Mouse (Mus musculus) CH12.LX (cell line): ENCODE data around the gene Tex264. TPM values are rescaled to one million over a fixed set of nuclear protein-coding genes. Genes with fewer than 3 reads are reported as not detected.

Experiments used
- DNase-seq: peaks from one replicate; pipeline ENCODE4 v3.0.0-alpha.2; 2013; ENCODE audit errors: extremely low read depth
- H3K27ac ChIP-seq: 2 replicates; pipeline ENCODE4 v1.5.1; 2012; ENCODE audit warnings: low read depth, mild to moderate bottlenecking, control low read depth, moderate library complexity; ENCODE audit not compliant: insufficient read depth
- H3K27me3 ChIP-seq: replicated peaks from 2 replicates; pipeline ENCODE3; 2012; ENCODE audit warnings: inconsistent platforms
- H3K36me3 ChIP-seq, 2 experiments: replicated peaks in 1 of 2; 2 replicates each; pipeline versions ENCODE3 to v1.6.1; 2012; ENCODE audit warnings: inconsistent platforms in 1 of 2, low read length in 1 of 2, mild to moderate bottlenecking in 1 of 2, mixed read lengths in 1 of 2, moderate library complexity in 1 of 2; ENCODE audit not compliant: control insufficient read depth in 1 of 2, insufficient read depth in 1 of 2
- H3K4me1 ChIP-seq, 2 experiments: 2 replicates each; pipeline ENCODE4 v1.6.1; 2012; ENCODE audit warnings: inconsistent platforms in 1 of 2, moderate library complexity in 1 of 2; ENCODE audit not compliant: insufficient read depth in 2 of 2, control insufficient read depth in 1 of 2
- H3K4me2 ChIP-seq: 2 replicates; pipeline ENCODE4 v1.6.1; 2012; ENCODE audit warnings: low read depth, mild to moderate bottlenecking, control low read depth; ENCODE audit not compliant: poor library complexity, insufficient read depth, severe bottlenecking
- H3K4me3 ChIP-seq, 3 experiments: fragments of 150-350 bp in 1 of 3; sonication (generic) in 1 of 3; replicated peaks in 1 of 3; 2 replicates each; pipeline versions ENCODE3 to v1.5.1; 2011 to 2012; ENCODE audit warnings: low read depth in 2 of 3, low read length in 2 of 3, mild to moderate bottlenecking in 2 of 3, moderate library complexity in 2 of 3, control low read depth in 1 of 3, improper control_type of control experiment in 1 of 3, inconsistent platforms in 1 of 3, mixed read lengths in 1 of 3; ENCODE audit not compliant: poor library complexity in 1 of 3
- H3K79me2 ChIP-seq: replicated peaks from 2 replicates; pipeline ENCODE4 v1.6.1; 2012; ENCODE audit warnings: mild to moderate bottlenecking, moderate library complexity; ENCODE audit not compliant: control insufficient read depth, poor library complexity, insufficient read depth, severe bottlenecking; ENCODE audit errors: extremely low read depth
- H3K9ac ChIP-seq: 2 replicates; pipeline ENCODE4 v1.6.1; 2012; ENCODE audit warnings: low read depth, mild to moderate bottlenecking, control low read depth, moderate library complexity; ENCODE audit not compliant: insufficient read depth
- H3K9me3 ChIP-seq: replicated peaks from 2 replicates; pipeline ENCODE3; 2012; ENCODE audit warnings: low read length, inconsistent platforms, mixed read lengths
- CHD1 ChIP-seq: IDR thresholded peaks from 2 replicates; pipeline ENCODE4 v1.6.1; 2012; ENCODE audit warnings: low read depth, low read length, improper control_type of control experiment, inconsistent platforms
- CHD2 ChIP-seq: IDR thresholded peaks from 2 replicates; pipeline ENCODE4 v1.6.1; 2011; ENCODE audit warnings: low read length, improper control_type of control experiment
- CTCF ChIP-seq, 2 experiments: IDR thresholded peaks in 1 of 2; conservative IDR thresholded peaks in 1 of 2; 2 replicates each; pipeline ENCODE4 v1.5.1; 2011 to 2012; ENCODE audit warnings: low read depth in 2 of 2, low read length in 2 of 2, improper control_type of control experiment in 1 of 2, inconsistent platforms in 1 of 2, mild to moderate bottlenecking in 1 of 2, moderate library complexity in 1 of 2
- E2F4 ChIP-seq: IDR thresholded peaks from 2 replicates; pipeline ENCODE4 v1.6.1; 2011; ENCODE audit warnings: low read depth, low read length, improper control_type of control experiment; ENCODE audit not compliant: insufficient replicate concordance
- ELF1 ChIP-seq: IDR thresholded peaks from 2 replicates; pipeline ENCODE4 v1.6.1; 2014; ENCODE audit warnings: low read depth, mild to moderate bottlenecking, inconsistent platforms, low read length, improper control_type of control experiment
- EP300 ChIP-seq: IDR thresholded peaks from 2 replicates; pipeline ENCODE4 v1.6.1; 2011; ENCODE audit warnings: low read length, improper control_type of control experiment
- ETS1 ChIP-seq: conservative IDR thresholded peaks from 2 replicates; pipeline ENCODE4 v1.6.1; 2012; ENCODE audit warnings: low read depth, mild to moderate bottlenecking, inconsistent platforms, low read length, improper control_type of control experiment, moderate library complexity
- GABPA ChIP-seq: IDR thresholded peaks from 2 replicates; pipeline ENCODE4 v1.6.1; 2012; ENCODE audit warnings: low read depth, low read length, improper control_type of control experiment, inconsistent platforms; ENCODE audit not compliant: insufficient replicate concordance
- HCFC1 ChIP-seq: IDR thresholded peaks from 2 replicates; pipeline ENCODE4 v1.6.1; 2012; ENCODE audit warnings: low read depth, mild to moderate bottlenecking, inconsistent platforms, low read length, improper control_type of control experiment
- JUN ChIP-seq: IDR thresholded peaks from 2 replicates; pipeline ENCODE4 v1.6.1; 2011; ENCODE audit warnings: low read depth, mild to moderate bottlenecking, low read length, improper control_type of control experiment, moderate library complexity; ENCODE audit not compliant: insufficient read depth
- JUND ChIP-seq: conservative IDR thresholded peaks from 2 replicates; pipeline ENCODE4 v1.6.1; 2011; ENCODE audit warnings: low read depth, low read length, improper control_type of control experiment
- MAFK ChIP-seq: IDR thresholded peaks from 2 replicates; pipeline ENCODE4 v1.6.1; 2011; ENCODE audit warnings: low read length, improper control_type of control experiment; ENCODE audit not compliant: insufficient replicate concordance
- MAX ChIP-seq: IDR thresholded peaks from 2 replicates; pipeline ENCODE4 v1.6.1; 2011; ENCODE audit warnings: low read length, improper control_type of control experiment
- MEF2A ChIP-seq: IDR thresholded peaks from 2 replicates; pipeline ENCODE4 v1.6.1; 2014; ENCODE audit warnings: low read depth, mild to moderate bottlenecking, inconsistent platforms, low read length, improper control_type of control experiment, borderline replicate concordance
- MXI1 ChIP-seq: IDR thresholded peaks from 2 replicates; pipeline ENCODE4 v1.6.1; 2011; ENCODE audit warnings: mild to moderate bottlenecking, low read depth, low read length, improper control_type of control experiment
- POLR2A ChIP-seq: IDR thresholded peaks from 2 replicates; pipeline ENCODE4 v1.6.1; 2011; ENCODE audit warnings: low read depth, mild to moderate bottlenecking, improper control_type of control experiment, low read length
- POLR2AphosphoS2 ChIP-seq: IDR thresholded peaks from 2 replicates; pipeline ENCODE4 v1.6.1; 2011; ENCODE audit warnings: low read depth, low read length, improper control_type of control experiment
- RCOR1 ChIP-seq: conservative IDR thresholded peaks from 2 replicates; pipeline ENCODE4 v1.6.1; 2012; ENCODE audit warnings: low read depth, mild to moderate bottlenecking, inconsistent platforms, low read length, improper control_type of control experiment
- TBP ChIP-seq: conservative IDR thresholded peaks from 2 replicates; pipeline ENCODE4 v1.6.1; 2011; ENCODE audit warnings: low read depth, low read length, improper control_type of control experiment
- TCF12 ChIP-seq: IDR thresholded peaks from 2 replicates; pipeline ENCODE4 v1.6.1; 2014; ENCODE audit warnings: low read depth, mild to moderate bottlenecking, inconsistent platforms, low read length, improper control_type of control experiment
- UBTF ChIP-seq: IDR thresholded peaks from 2 replicates; pipeline ENCODE4 v1.6.1; 2012; ENCODE audit warnings: low read depth, mild to moderate bottlenecking, inconsistent platforms, low read length, improper control_type of control experiment, moderate library complexity
- USF1 ChIP-seq: IDR thresholded peaks from 2 replicates; pipeline ENCODE4 v1.6.1; 2014; ENCODE audit warnings: low read depth, mild to moderate bottlenecking, inconsistent platforms, low read length, improper control_type of control experiment
- ZKSCAN1 ChIP-seq: IDR thresholded peaks from 2 replicates; pipeline ENCODE4 v1.6.1; 2012; ENCODE audit warnings: low read depth, inconsistent platforms, low read length, improper control_type of control experiment, borderline replicate concordance
- dilution Hi-C: fragments of 300-500 bp; cut with MboI; formaldehyde crosslinking; loops from 2 replicates; pipeline ENCODE4 v1.14.3; 2020; ENCODE audit warnings: low sequenced_read_pairs; ENCODE audit not compliant: extremely low pct_unique_long_range_greater_than_20kb, extremely low pct_ligation_motif_present
- in situ Hi-C: fragments of 300-500 bp; cut with MboI; formaldehyde crosslinking; loops from 3 replicates; pipeline ENCODE4 v1.14.3; 2019; ENCODE audit warnings: low sequenced_read_pairs, low pct_ligation_motif_present, low pct_unique_long_range_greater_than_20kb, mixed read lengths
- polyA plus RNA-seq: library from polyadenylated mRNA; unstranded; fragments of >175 nt; gene quantifications from 2 replicates; pipeline ENCODE4 v1.2.1, GENCODE M21; 2012; ENCODE audit warnings: low read depth; ENCODE audit not compliant: insufficient read length
- total RNA-seq, 2 experiments: library from RNA; depleted of rRNA; stranded (reverse); fragments of 300-350 nt in 1 of 2; fragments of >200 nt in 1 of 2; gene quantifications; 2 replicates each; pipeline ENCODE4 v1.2.3; 2012 to 2014

The Tex264 gene
- total and polyA plus RNA-seq, 3 experiments, result 34.3 to 54.8 (median 45.3) TPM

DNA sequence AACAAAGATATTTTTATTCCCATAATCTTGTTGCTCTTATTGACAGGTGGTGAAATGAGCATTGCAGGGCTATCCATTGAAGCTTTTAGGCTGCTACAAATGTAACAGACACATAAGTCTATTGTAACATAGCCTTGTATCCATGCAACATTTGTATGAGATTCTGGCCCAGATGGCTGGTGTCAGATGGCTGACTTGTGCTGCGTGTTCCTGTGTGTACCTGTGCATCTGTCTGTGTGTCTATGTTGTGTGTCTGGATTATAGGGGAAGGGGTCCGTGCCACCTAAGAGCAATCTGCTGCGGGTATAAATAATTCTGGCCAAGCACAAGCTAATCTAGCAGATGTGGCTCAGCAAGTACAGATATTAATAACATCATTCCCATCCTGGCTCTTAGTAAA, 68.2 kb downstream of the Tex264 start:
- TF ChIP-seq MAFK, result no peak
- TF ChIP-seq TBP, result no peak
- TF ChIP-seq UBTF, result no peak
- Histone ChIP-seq H3K4me1 (no peaks in the 10 kb centered on the region), H3K4me2 (no peak overlapping the region), H3K27me3 (peaks cover 74% of the 10 kb centered on the region), H3K79me2 (no peaks in the 10 kb centered on the region), H3K9me3 (peaks cover 5% of the 10 kb centered on the region), H3K27ac (no peak overlapping the region), H3K36me3 (no peaks in the 10 kb centered on the region), H3K4me3 (no peak overlapping the region), H3K9ac (no peak overlapping the region)
- DNase-seq, result no peak
- dilution Hi-C loops (no loop called here), in situ Hi-C loops (no loop called here)

DNA sequence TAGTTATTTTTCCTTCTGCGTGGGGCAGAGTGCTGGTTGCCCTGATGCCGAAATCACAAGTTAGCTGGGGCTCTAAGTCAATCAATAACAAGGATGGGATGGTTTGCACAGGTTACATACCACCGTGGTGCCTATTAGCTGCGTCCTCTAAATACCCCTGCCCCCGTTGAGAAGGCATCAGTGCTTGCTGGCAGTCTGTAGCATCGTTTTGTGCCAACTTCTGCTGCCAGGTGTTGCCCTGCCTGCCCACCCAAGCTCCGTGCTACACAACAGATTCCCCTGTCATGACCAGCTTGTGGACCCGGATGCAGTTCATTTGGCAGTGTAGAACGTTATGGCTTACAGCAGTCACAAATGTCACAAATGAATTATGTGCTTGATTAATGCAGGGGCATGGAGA, 69.4 kb downstream of the Tex264 start:
- no peak for DNase-seq
- no peak overlapping the region for H3K4me2 ChIP-seq
- peaks cover 5% of the 10 kb centered on the region for H3K9me3 ChIP-seq
- H3K9ac ChIP-seq, result no peak overlapping the region
- H3K27me3 ChIP-seq, result peaks cover 76% of the 10 kb centered on the region
- H3K27ac ChIP-seq, result no peak overlapping the region
- in situ Hi-C loops (no loop called here), dilution Hi-C loops (no loop called here)
- H3K4me1 ChIP-seq, result no peaks in the 10 kb centered on the region
- no peaks in the 10 kb centered on the region for H3K79me2 ChIP-seq
- H3K4me3 ChIP-seq, result no peak overlapping the region
- H3K36me3 ChIP-seq, result no peaks in the 10 kb centered on the region
- TF ChIP-seq JUND (no peak), POLR2AphosphoS2 (no peak), E2F4 (no peak), ETS1 (no peak), TBP (no peak), TCF12 (no peak), CTCF (conservative IDR thresholded peaks at IDR 0.05 in 1 of 2, IDR thresholded peaks at IDR 0.05 in 1 of 2; ENCODE audit: low read depth in 2 of 2, low read length in 2 of 2) (no peak), CHD2 (no peak), ZKSCAN1 (no peak), MAFK (no peak), UBTF (no peak), POLR2A (no peak)
- TF ChIP-seq, all 38 proteins: peak for 0

DNA sequence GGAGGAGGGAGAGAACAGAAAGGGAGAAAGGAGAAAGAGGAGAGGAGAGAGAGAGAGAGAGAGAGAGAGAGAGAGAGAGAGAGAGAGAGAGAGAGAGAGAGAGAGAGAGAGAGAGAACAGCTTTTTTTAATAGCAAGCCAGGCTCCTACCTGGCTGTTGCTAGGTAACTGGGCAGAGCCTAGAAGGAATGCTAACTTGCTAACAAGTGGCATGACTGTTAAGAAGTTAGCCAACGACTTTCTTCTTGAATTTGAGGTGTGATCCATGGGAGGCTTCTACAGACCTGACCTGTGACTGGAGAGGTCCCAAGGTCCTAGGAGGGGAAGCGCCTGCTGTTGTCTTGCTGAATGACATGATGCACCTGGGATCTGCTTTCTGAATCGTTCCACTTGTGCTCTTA, 71.1 kb downstream of the Tex264 start:
- in situ Hi-C loops (no loop called here), dilution Hi-C loops (no loop called here)
- Histone ChIP-seq H3K4me3 (no peak overlapping the region), H3K79me2 (no peaks in the 10 kb centered on the region), H3K4me2 (no peak overlapping the region), H3K27me3 (peaks cover 87% of the 10 kb centered on the region), H3K9me3 (no peaks in the 10 kb centered on the region), H3K4me1 (no peaks in the 10 kb centered on the region), H3K36me3 (no peaks in the 10 kb centered on the region), H3K9ac (no peak overlapping the region), H3K27ac (no peak overlapping the region)
- no peak for DNase-seq
- TF ChIP-seq CHD2, result no peak
- no peak for TF ChIP-seq ELF1
- no peak for TF ChIP-seq GABPA
- no peak for TF ChIP-seq HCFC1
- no peak for TF ChIP-seq MAX
- TF ChIP-seq EP300, result no peak
- no peak for TF ChIP-seq JUND
- no peak for TF ChIP-seq USF1
- no peak for TF ChIP-seq TBP
- no peak for TF ChIP-seq JUN
- no peak for TF ChIP-seq CHD1
- no peak for TF ChIP-seq MEF2A
- no peak for TF ChIP-seq CTCF (conservative IDR thresholded peaks at IDR 0.05 in 1 of 2, IDR thresholded peaks at IDR 0.05 in 1 of 2; ENCODE audit: low read depth in 2 of 2, low read length in 2 of 2)
- no peak for TF ChIP-seq TCF12
- TF ChIP-seq RCOR1, result no peak
- no peak for TF ChIP-seq MXI1
- no peak for TF ChIP-seq ZKSCAN1
